Mouse (Mus musculus): ENCODE results near the gene Smagp. TPM values are rescaled to one million over a fixed set of nuclear protein-coding genes. Genes with fewer than 3 reads are reported as not detected.

Smagp gene
- polyA plus RNA-seq, 1 experiment: not detected

GRCm38 (mm10) chr15:100615825-100616220 lies 20.9 kb downstream of the Smagp start:
- no peak for TF ChIP-seq GATA1 (IDR thresholded peaks at IDR 0.05; ENCODE audit: low read length)

- no peak for TF ChIP-seq GATA1 (IDR thresholded peaks at IDR 0.05; ENCODE audit: low read length)
Observed at GRCm38 (mm10) chr15:100614996-100615824, 21.5 kb downstream of the Smagp start, which contains the start of gene Dazap2. Gene Dazap2 (plus strand): TSS chr15:100615349.

DNA sequence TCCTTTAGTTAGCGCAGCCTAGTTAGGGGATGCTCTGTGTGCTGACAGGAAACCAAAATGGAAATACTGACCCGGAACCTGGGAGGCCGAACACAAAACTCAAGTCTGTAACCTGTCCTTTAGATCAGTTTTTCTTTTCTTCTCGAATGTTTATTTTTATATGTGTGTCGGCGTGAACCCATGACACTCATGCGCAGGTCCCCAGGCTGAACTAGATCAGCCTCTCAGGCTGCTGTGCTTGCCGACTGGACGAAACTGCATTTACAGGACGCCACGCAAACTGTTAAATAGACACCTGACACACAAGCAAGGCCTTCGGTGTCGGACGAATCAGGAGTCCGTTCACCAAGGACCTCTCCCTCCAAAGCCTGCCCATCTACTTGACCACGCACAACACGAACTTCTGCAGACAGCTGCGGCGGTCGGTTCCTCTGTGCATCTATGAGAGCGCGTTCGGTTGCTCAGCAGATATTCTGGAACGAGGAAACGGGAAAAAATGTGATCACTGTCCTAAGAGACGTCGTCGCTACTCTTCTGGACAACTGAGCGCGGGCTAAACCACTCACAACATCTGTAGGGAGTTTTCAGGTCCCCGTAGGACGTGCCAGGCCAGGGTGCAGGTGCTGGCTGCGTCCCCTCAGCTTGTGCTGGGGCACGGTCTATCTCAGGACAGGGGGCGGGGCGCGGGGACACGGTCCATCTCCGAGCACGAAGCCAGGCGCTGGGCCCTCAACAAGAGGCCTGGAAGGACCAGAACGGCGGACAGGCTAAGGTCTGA lies 22.3 kb downstream of the Smagp start:
- no peak for TF ChIP-seq GATA1 (IDR thresholded peaks at IDR 0.05; ENCODE audit: low read length)

GRCm38 (mm10) chr15:100613584-100613983 lies 23.2 kb downstream of the Smagp start:
- TF ChIP-seq GATA1 (IDR thresholded peaks at IDR 0.05; ENCODE audit: low read length): no peak

GRCm38 (mm10) chr15:100612432-100612831 lies 24.3 kb downstream of the Smagp start:
- TF ChIP-seq GATA1 (IDR thresholded peaks at IDR 0.05; ENCODE audit: low read length): no peak

GRCm38 (mm10) chr15:100611951-100612350 lies 24.8 kb downstream of the Smagp start:
- TF ChIP-seq GATA1 (IDR thresholded peaks at IDR 0.05; ENCODE audit: low read length): no peak

GRCm38 (mm10) chr15:100601669-100602068 lies 35.1 kb downstream of the Smagp start:
- TF ChIP-seq GATA1 (IDR thresholded peaks at IDR 0.05; ENCODE audit: low read length): no peak

DNA sequence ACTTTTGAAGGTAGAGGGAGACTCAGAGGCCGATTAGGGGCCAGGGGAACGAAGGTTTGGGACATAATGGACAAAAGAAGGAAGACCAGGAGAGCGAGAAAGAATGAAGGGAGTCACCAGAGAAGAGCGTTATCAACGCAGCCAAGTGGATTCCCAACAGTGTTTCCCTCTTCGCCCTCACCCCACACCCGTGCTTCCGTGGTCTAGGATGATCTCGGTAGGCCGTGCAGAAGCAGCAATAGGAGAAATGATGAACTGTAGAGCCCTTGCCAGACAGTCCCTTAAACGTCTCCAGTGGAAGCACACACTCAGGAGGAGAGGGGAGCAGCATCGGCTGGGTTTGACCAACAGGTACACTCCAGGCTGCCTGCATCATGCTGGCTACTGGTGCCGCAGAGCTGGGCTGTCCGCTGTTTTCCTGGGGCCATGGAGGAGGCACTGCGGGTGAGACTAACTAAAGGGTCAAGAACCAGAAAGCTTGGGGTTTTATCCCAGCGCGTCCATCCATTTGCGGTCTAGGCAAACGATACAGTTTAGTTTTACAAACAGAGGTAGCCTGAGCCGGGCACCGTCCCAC lies 36.0 kb downstream of the Smagp start:
- TF ChIP-seq GATA1 (IDR thresholded peaks at IDR 0.05; ENCODE audit: low read length): no peak

GRCm38 (mm10) chr15:100600047-100600695 lies 36.6 kb downstream of the Smagp start:
- TF ChIP-seq GATA1 (IDR thresholded peaks at IDR 0.05; ENCODE audit: low read length): no peak

- TF ChIP-seq GATA1 (IDR thresholded peaks at IDR 0.05; ENCODE audit: low read length): no peak
Observed at GRCm38 (mm10) chr15:100599276-100600046, 37.3 kb downstream of the Smagp start, which contains the start of gene Pou6f1. Gene Pou6f1 (minus strand): TSS chr15:100599984.

GRCm38 (mm10) chr15:100598883-100599275 lies 37.9 kb downstream of the Smagp start:
- no peak for TF ChIP-seq GATA1 (IDR thresholded peaks at IDR 0.05; ENCODE audit: low read length)

GRCm38 (mm10) chr15:100598287-100598882 lies 38.4 kb downstream of the Smagp start:
- TF ChIP-seq GATA1 (IDR thresholded peaks at IDR 0.05; ENCODE audit: low read length): no peak

GRCm38 (mm10) chr15:100592817-100593216 lies 43.9 kb downstream of the Smagp start:
- TF ChIP-seq GATA1 (IDR thresholded peaks at IDR 0.05; ENCODE audit: low read length): no peak

DNA sequence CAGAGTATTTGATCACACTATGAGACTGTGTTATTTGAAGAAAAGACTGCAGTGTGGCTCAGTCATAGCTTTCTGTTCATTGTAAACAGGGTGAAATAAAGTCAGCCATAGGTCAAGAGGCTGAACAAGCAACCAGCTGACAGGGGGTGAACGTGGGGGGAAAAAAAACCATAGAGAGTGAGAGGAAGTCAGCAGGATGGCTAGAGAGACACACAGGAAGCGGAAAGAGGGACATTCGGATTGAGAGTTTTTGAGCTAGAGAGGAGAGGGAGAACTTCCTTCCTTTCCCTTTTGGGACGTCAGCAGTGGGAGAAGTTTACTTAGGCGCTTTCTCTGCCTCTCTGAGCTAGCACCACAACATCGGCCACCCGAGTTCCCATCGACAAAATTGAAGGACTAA lies 46.3 kb downstream of the Smagp start:
- TF ChIP-seq GATA1 (IDR thresholded peaks at IDR 0.05; ENCODE audit: low read length): no peak

Data from G1E-ER4 (cell line).